Mouse (Mus musculus) C2C12 (cell line): ENCODE data around the gene Olfr366.

ENCODE experiments used
- CTCF ChIP-seq: IDR thresholded peaks from one replicate; pipeline ENCODE4 v1.5.1; 2011; ENCODE audit not compliant: control insufficient read depth, insufficient read depth, insufficient read length
- USF1 ChIP-seq: IDR thresholded peaks from one replicate; pipeline ENCODE4 v1.6.1; 2011; ENCODE audit warnings: low read depth, mild to moderate bottlenecking, control low read depth, moderate library complexity

DNA sequence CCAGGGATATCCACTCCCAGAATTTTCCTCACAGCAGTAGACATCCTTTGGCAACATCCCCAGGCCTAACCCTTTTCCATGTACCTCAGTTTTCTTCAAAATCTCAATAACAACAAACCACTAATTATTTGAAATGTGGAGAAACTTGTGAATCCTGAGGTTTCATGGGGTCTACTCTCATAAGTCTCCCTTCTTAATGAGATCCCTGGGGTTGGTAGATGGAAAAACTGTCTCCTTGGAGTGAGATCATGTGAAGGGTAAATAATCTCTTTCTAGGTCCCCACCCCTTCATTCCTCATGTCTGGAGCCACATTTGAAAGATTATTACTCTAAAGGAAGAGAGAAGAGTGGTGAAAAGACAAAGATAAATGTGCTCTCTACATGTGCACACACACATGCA, at the start of gene Olfr366:
- TF ChIP-seq CTCF (no peak), USF1 (no peak)
